Mouse (Mus musculus) testis, postnatal 10 days (tissue): ENCODE results near the gene Net1.
"Not testable (repeated sequence)": the region's sequence is repeated elsewhere in the genome, so short reads cannot be mapped to it uniquely, and the experiment has no call there.

Source experiments
- DNase-seq: peaks from one replicate; pipeline ENCODE4 v3.0.0; 2021; ENCODE audit warnings: low spot score

Net1 gene

GRCm38 (mm10) chr13:3917571-3918311 lies at the start of gene Net1, which contains the start of gene Tubal3:
Gene Net1, minus strand, starts transcription at chr13:3918220.
Gene Tubal3, plus strand, starts transcription at chr13:3918274.
- peak; percentile 94 for DNase-seq

- no peak for DNase-seq
Observed at GRCm38 (mm10) chr13:3951198-3951914, 33.3 kb upstream of the Net1 start.

- DNase-seq = no peak
Observed at GRCm38 (mm10) chr13:3949477-3949876, 31.5 kb upstream of the Net1 start.

- DNase-seq = no peak
Observed at GRCm38 (mm10) chr13:3947267-3947666, 29.2 kb upstream of the Net1 start.

- no peak for DNase-seq
Observed at GRCm38 (mm10) chr13:3945249-3945648, 27.2 kb upstream of the Net1 start, which contains the start of gene Ucn3. Gene Ucn3, minus strand, starts transcription at chr13:3945349.

- no peak for DNase-seq
Observed at GRCm38 (mm10) chr13:3944699-3945098, 26.7 kb upstream of the Net1 start.

- DNase-seq = no peak
Observed at GRCm38 (mm10) chr13:3926046-3926445, 8.0 kb upstream of the Net1 start.

GRCm38 (mm10) chr13:3925632-3926031 lies 7.6 kb upstream of the Net1 start:
- DNase-seq = no peak

- no peak for DNase-seq
Observed at GRCm38 (mm10) chr13:3924483-3924882, 6.5 kb upstream of the Net1 start.

- DNase-seq = no peak
Observed at GRCm38 (mm10) chr13:3913504-3913903, 4.5 kb downstream of the Net1 start.

GRCm38 (mm10) chr13:3910356-3910755 lies 7.7 kb downstream of the Net1 start:
- no peak for DNase-seq

- DNase-seq = no peak
Observed at GRCm38 (mm10) chr13:3908262-3908661, 9.8 kb downstream of the Net1 start.

- no peak for DNase-seq
Observed at GRCm38 (mm10) chr13:3907151-3907696, 10.8 kb downstream of the Net1 start.

- peak; percentile 30 for DNase-seq
Observed at GRCm38 (mm10) chr13:3899301-3899700, 18.7 kb downstream of the Net1 start.

- DNase-seq = not testable (repeated sequence)
Observed at GRCm38 (mm10) chr13:3898202-3898601, 19.8 kb downstream of the Net1 start.

- DNase-seq = peak; percentile 74
Observed at GRCm38 (mm10) chr13:3896913-3897312, 21.1 kb downstream of the Net1 start.

GRCm38 (mm10) chr13:3896032-3896431 lies 22.0 kb downstream of the Net1 start:
- peak; percentile 13 for DNase-seq

GRCm38 (mm10) chr13:3895397-3895980 lies 22.5 kb downstream of the Net1 start:
- DNase-seq = peak; percentile 24

- DNase-seq = peak; percentile 2
Observed at GRCm38 (mm10) chr13:3894549-3894948, 23.5 kb downstream of the Net1 start.

GRCm38 (mm10) chr13:3893126-3893734 lies 24.8 kb downstream of the Net1 start:
- peak; percentile 94 for DNase-seq

- no peak for DNase-seq
Observed at GRCm38 (mm10) chr13:3892601-3893000, 25.4 kb downstream of the Net1 start.

GRCm38 (mm10) chr13:3891479-3892087 lies 26.4 kb downstream of the Net1 start:
- no peak for DNase-seq
